15 mouse cellular contexts compared by ENCODE assay signal in genomic region chr1:182113587-182114500, GRCm38 (mm10). TPM values are rescaled to one million over a fixed set of nuclear protein-coding genes. Genes with fewer than 3 reads are reported as not detected.
DNase-seq lines count a peak whose midpoint lies in the region; ATAC-seq lines count a peak whose summit lies in the region.
"Had no signal": no experiment of that assay in that cellular context is flagged by ENCODE, and none has a peak within 500 bp of the region (broad histone marks: within the 10 kb centered on the region; RNA-seq: fewer than 3 reads in every experiment).

No protein-coding gene starts in this region.

- peak; percentile 36 to 44 for DNase-seq in cerebellum, postnatal 10 days
- no peak for DNase-seq in cerebellum, postnatal 4 days (ENCODE audit: low spot score in 2 of 2)
- DNase-seq in layer of hippocampus, adult 11-12 months (ENCODE audit: low spot score), result peak; percentile 28
- no peak for DNase-seq in layer of hippocampus, postnatal 25 days (ENCODE audit: extremely low spot score in 1 of 2, low spot score in 1 of 2)
- peak; percentile 48 for DNase-seq in limb, embryonic 11.5 days (ENCODE audit: low spot score)
- DNase-seq in adrenal gland, postnatal 14 days, result no peak
- DNase-seq: heart, postnatal 4 days; layer of hippocampus, adult 9-11 months; liver had no signal

- H3K4me2 ChIP-seq in embryonic facial prominence, embryonic 12.5 days (replicated peaks), result peak overlapping the region; percentile 21; the same call in 1 of the 2 replicates
- no peak overlapping the region for H3K4me2 ChIP-seq in limb, embryonic 11.5 days (ENCODE audit: low read depth, severe bottlenecking)
- H3K4me2 ChIP-seq: neural tube, embryonic 12.5 days had no signal

- 0 out of 2 replicates have a peak overlapping the region, but pooled peaks have one; percentile 4 for H3K9ac ChIP-seq in embryonic facial prominence, embryonic 12.5 days
- no peak overlapping the region for H3K9ac ChIP-seq in limb, embryonic 11.5 days (ENCODE audit: low read length)
- H3K9ac ChIP-seq: neural tube, embryonic 12.5 days had no signal

- H3K27me3 ChIP-seq in embryonic facial prominence, embryonic 12.5 days, result no peaks in the 10 kb centered on the region; the same call in 1 of the 2 replicates
- H3K27me3 ChIP-seq in limb, embryonic 11.5 days (ENCODE audit: control insufficient read depth, insufficient read depth, low read length), result no peaks in the 10 kb centered on the region
- H3K27me3 ChIP-seq: neural tube, embryonic 12.5 days had no signal

- no peak overlapping the region for H3K4me3 ChIP-seq in embryonic facial prominence, embryonic 12.5 days
- H3K4me3 ChIP-seq in limb, embryonic 11.5 days (ENCODE audit: low read depth, low read length), result no peak overlapping the region
- H3K4me3 ChIP-seq: neural tube, embryonic 12.5 days had no signal

- 0 out of 2 replicates have a peak overlapping the region, but pooled peaks have one; percentile 50 for H3K27ac ChIP-seq in embryonic facial prominence, embryonic 12.5 days
- no peak overlapping the region for H3K27ac ChIP-seq in limb, embryonic 11.5 days (replicated peaks; ENCODE audit: low read depth, low read length)
- H3K27ac ChIP-seq: macrophage; neural tube, embryonic 12.5 days had no signal

- H3K9me3 ChIP-seq in embryonic facial prominence, embryonic 12.5 days, result no peaks in the 10 kb centered on the region
- no peaks in the 10 kb centered on the region for H3K9me3 ChIP-seq in limb, embryonic 11.5 days (ENCODE audit: control insufficient read depth, low read length)
- H3K9me3 ChIP-seq: G1E; neural tube, embryonic 12.5 days had no signal

- H3K36me3 ChIP-seq in embryonic facial prominence, embryonic 12.5 days, result no peaks in the 10 kb centered on the region
- no peaks in the 10 kb centered on the region for H3K36me3 ChIP-seq in limb, embryonic 11.5 days (ENCODE audit: control insufficient read depth, insufficient read depth, low read length)
- H3K36me3 ChIP-seq: G1E; neural tube, embryonic 12.5 days had no signal

- peaks cover 46% of the 10 kb centered on the region for H3K4me1 ChIP-seq in embryonic facial prominence, embryonic 12.5 days
- H3K4me1 ChIP-seq in limb, embryonic 11.5 days (ENCODE audit: control insufficient read depth, insufficient read depth, low read length), result peaks cover 25% of the 10 kb centered on the region

- 10% methylated on average over 19 of the region's 19 CpGs for WGBS in embryonic facial prominence, embryonic 12.5 days
- WGBS in limb, embryonic 11.5 days, result 31% methylated on average over 19 of the region's 19 CpGs

- no peak for ATAC-seq in embryonic facial prominence, embryonic 12.5 days (ENCODE audit: insufficient number of reproducible peaks, insufficient read depth, low FRiP score, low TSS enrichment)
- no peak for ATAC-seq in limb, embryonic 11.5 days (ENCODE audit: insufficient number of reproducible peaks, low FRiP score, low TSS enrichment, low read depth)
- no peak for ATAC-seq in activated CD4-positive, CD25-positive, alpha-beta regulatory T cell, adult 4 months

RNA-seq across cellular contexts. Expression of gene Srp9, which starts 10.7 kb away (rescaled TPM):
- 10 to 100 TPM; 61.7 to 71.3 TPM for total RNA-seq in layer of hippocampus, postnatal 25 days (2021)
- 166 and 167 TPM in 2 replicates for polyA plus RNA-seq in embryonic facial prominence, embryonic 12.5 days (2016; fragmentation: Nextera tagmentation; extraction: Ambion mirVana)
- 178 and 179 TPM in 2 replicates for polyA plus RNA-seq in limb, embryonic 11.5 days (2014; fragmentation: Nextera tagmentation; extraction: Ambion mirVana)
- 100 to 1,000 TPM; 147 to 184 TPM for polyA plus RNA-seq in activated CD4-positive, CD25-positive, alpha-beta regulatory T cell, adult 4 months (2017; shearing (Covaris generic))
- total RNA-seq in adrenal gland, postnatal 14 days (2021), result 48.0 and 56.0 TPM in 2 replicates

RNA-seq across cellular contexts. Expression of gene Vmn1r1, which starts 50.4 kb away (rescaled TPM):
- not detected for total RNA-seq in layer of hippocampus, postnatal 25 days (2021)
- not detected in 2 replicates for polyA plus RNA-seq in embryonic facial prominence, embryonic 12.5 days (2016; fragmentation: Nextera tagmentation; extraction: Ambion mirVana)
- not detected in 2 replicates for polyA plus RNA-seq in limb, embryonic 11.5 days (2014; fragmentation: Nextera tagmentation; extraction: Ambion mirVana)
- polyA plus RNA-seq in activated CD4-positive, CD25-positive, alpha-beta regulatory T cell, adult 4 months (2017; shearing (Covaris generic)), result not detected
- total RNA-seq in adrenal gland, postnatal 14 days (2021), result not detected in 2 replicates
- total RNA-seq: heart, postnatal 4 days had no signal
- polyA plus RNA-seq: G1E; gonadal fat pad, adult 2 months; macrophage; neural tube, embryonic 12.5 days had no signal

Comparison
In these comparisons a context has a peak if more than half of its experiments do, and no peak if none do; other contexts are left out.
1. DNase-seq: peak in cerebellum, postnatal 10 days (2 of 2), layer of hippocampus, adult 11-12 months (single experiment) and limb, embryonic 11.5 days (single experiment); none in cerebellum, postnatal 4 days (0 of 2), layer of hippocampus, postnatal 25 days (0 of 2) and adrenal gland, postnatal 14 days (single experiment).